Mouse (Mus musculus) midbrain, embryonic 11.5 days (tissue): ENCODE measurements around the gene Supt5. TPM values are rescaled to one million over a fixed set of nuclear protein-coding genes. Genes with fewer than 3 reads are reported as not detected.

Experiments used
- ATAC-seq: fragments of 200-750 bp; cut with Nextera tagmentation; 2 replicates; pipeline ENCODE4 v1.8.0; 2017; ENCODE audit warnings: moderate TSS enrichment, moderate library complexity; ENCODE audit not compliant: low FRiP score
- DNase-seq: peaks from one replicate; pipeline ENCODE4 v3.0.0; 2015; ENCODE audit warnings: low spot score; ENCODE audit errors: missing footprints
- H3K27ac ChIP-seq: fragments of 300-500 bp; sonication (generic); 2 replicates; pipeline ENCODE4 v1.5.1; 2014; ENCODE audit warnings: low read depth, low read length
- H3K27me3 ChIP-seq: fragments of 300-500 bp; sonication (generic); 2 replicates; pipeline ENCODE4 v1.6.1; 2014; ENCODE audit warnings: mild to moderate bottlenecking, low read length, moderate library complexity, mixed read lengths; ENCODE audit not compliant: control insufficient read depth, insufficient read depth
- H3K36me3 ChIP-seq: fragments of 300-500 bp; sonication (generic); 2 replicates; pipeline ENCODE4 v1.6.1; 2014; ENCODE audit warnings: mild to moderate bottlenecking, low read length, moderate library complexity, mixed read lengths; ENCODE audit not compliant: control insufficient read depth, insufficient read depth
- H3K4me1 ChIP-seq: fragments of 300-500 bp; sonication (generic); 2 replicates; pipeline ENCODE4 v1.6.1; 2014; ENCODE audit warnings: low read length; ENCODE audit not compliant: control insufficient read depth, insufficient read depth
- H3K4me2 ChIP-seq: fragments of 300-500 bp; sonication (generic); 2 replicates; pipeline ENCODE4 v1.6.1; 2014; ENCODE audit warnings: mild to moderate bottlenecking, moderate library complexity
- H3K4me3 ChIP-seq: fragments of 300-500 bp; sonication (generic); 2 replicates; pipeline ENCODE4 v1.5.1; 2014; ENCODE audit warnings: low read depth, low read length
- H3K9ac ChIP-seq: fragments of 300-500 bp; sonication (generic); 2 replicates; pipeline ENCODE4 v1.6.1; 2014; ENCODE audit warnings: low read length
- H3K9me3 ChIP-seq: fragments of 300-500 bp; sonication (generic); 2 replicates; pipeline ENCODE4 v1.6.1; 2016; ENCODE audit warnings: low read length; ENCODE audit not compliant: control insufficient read depth
- WGBS: fragments of 180-500 bp; shearing (Covaris S2); extraction: QIAGEN DNeasy Blood & Tissue Kit; methylation state at CpG from one replicate; pipeline ENCODE4 v1.1.7; 2014; 5-methylcytosine and 5-hydroxymethylcytosine counted together
- polyA plus RNA-seq: library from polyadenylated mRNA; unstranded; fragments of >200 nt; fragmentation: Nextera tagmentation; extraction: Ambion mirVana; gene quantifications from 2 replicates; pipeline ENCODE4 v1.2.1, GENCODE M21; 2014

Supt5 gene
- polyA plus RNA-seq, 1 experiment from 2014 or later = 82.2 TPM

DNA sequence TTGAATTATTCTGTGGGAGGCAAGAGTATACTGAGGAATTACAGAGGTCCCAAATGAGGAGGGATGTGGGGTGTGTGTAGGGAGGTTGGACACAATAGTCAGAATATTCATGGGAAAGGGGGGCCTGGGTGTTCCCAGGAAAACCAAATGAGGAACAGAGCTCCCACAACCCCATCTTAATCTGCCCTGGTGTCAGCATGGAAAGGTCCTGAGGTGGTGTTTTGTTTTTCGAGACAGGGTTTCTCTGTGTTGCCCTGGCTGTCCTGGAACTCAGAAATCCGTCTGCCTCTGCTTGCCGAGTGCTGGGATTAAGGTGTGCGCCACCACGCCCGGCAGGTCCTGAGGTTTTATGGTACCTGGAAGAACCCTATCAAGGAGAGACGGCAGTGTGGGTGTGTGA, 19.9 kb upstream of the Supt5 start:
- Histone ChIP-seq H3K27ac (peak overlapping the region; percentile 58), H3K27me3 (no peaks in the 10 kb centered on the region), H3K4me1 (peaks cover 18% of the 10 kb centered on the region), H3K36me3 (peaks cover 30% of the 10 kb centered on the region), H3K4me3 (no peak overlapping the region), H3K4me2 (no peak overlapping the region), H3K9me3 (no peaks in the 10 kb centered on the region; the same call in 1 of the 2 replicates), H3K9ac (peak overlapping the region; percentile 37; the same call in 1 of the 2 replicates)
- no peak for DNase-seq
- WGBS = 51% methylated on average over 7 of the region's 7 CpGs
- peak; percentile 50 for ATAC-seq

DNA sequence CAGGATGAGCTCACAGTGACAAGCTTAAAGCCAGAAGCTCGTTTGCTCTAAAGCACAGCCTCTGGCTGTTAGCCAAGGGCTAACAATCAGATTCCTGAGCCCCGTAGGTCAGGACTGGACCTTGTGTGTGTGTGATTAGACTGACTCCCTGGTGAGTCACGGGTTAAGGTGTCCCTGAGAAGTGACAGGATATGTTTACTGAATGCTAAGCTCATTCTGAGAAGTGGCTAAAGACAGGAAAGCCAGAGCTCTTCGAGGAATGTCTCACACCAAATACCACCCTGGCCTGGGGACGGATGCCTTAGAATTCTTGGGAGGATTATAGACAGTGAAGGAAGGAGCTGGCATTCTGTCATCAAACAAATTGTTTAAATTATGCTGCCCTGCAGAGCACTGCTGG, 19.4 kb upstream of the Supt5 start:
- ATAC-seq (peak; percentile 64), DNase-seq (peak; percentile 91)
- Histone ChIP-seq H3K9ac (peak overlapping the region; percentile 37; the same call in 1 of the 2 replicates), H3K4me2 (0 out of 2 replicates have a peak overlapping the region, but pooled peaks have one; percentile 8), H3K36me3 (peaks cover 35% of the 10 kb centered on the region), H3K4me3 (no peak overlapping the region), H3K4me1 (peaks cover 18% of the 10 kb centered on the region), H3K9me3 (no peaks in the 10 kb centered on the region; the same call in 1 of the 2 replicates), H3K27ac (peak overlapping the region; percentile 58), H3K27me3 (no peaks in the 10 kb centered on the region)
- WGBS = 2% methylated on average over 5 of the region's 5 CpGs

DNA sequence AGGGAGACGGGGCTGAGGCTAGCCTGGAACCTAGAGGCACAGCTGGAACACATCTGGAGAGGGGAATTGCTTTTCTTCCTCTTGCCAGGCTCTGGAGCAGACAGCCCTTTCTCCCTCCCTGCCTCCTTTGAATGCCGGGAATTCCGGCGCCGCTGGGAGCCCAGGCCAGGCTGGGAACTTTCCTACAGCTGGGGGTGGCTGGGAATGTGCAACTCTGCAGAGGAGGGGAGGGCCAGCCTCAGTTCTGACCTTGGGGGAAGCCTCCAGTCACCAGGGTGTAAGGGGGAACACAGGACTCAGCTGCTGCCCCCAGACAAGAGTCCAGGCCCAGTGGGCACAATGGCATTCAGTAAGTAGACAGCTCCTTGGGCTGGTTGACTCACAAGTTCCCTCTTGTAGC, 18.4 kb upstream of the Supt5 start:
- no peak overlapping the region for H3K4me3 ChIP-seq
- peak; percentile 22; the same call in 1 of the 2 replicates for ATAC-seq

DNA sequence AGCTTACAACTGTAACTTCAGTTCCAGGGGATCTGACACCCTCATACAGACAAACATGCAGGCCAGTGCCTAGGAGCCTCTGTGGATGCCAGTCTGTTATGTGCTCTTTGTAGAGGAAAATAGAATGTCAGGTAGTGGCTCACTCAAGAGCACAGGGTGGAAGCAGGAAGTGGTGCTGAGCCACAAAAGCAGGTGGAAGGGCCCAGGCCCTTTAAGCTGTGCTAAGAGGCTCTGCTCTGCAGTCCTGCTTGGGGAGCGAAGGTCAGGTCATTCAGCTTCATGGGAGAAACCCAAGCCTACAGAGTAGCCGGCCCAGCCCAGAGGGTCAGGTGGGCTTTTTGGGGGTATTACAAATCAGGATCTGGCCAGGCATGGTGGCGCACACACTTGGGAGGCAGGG, 16.7 kb upstream of the Supt5 start:
- DNase-seq (no peak), ATAC-seq (no peak)
- 93% methylated on average over 3 of the region's 3 CpGs for WGBS

More for the DNA sequence above, 18.4 kb upstream of the Supt5 start:
- H3K4me2 ChIP-seq = no peak overlapping the region
- peak overlapping the region; percentile 58; the same call in 1 of the 2 replicates for H3K27ac ChIP-seq
- 2% methylated on average over 5 of the region's 5 CpGs for WGBS
- H3K4me1 ChIP-seq = peaks cover 18% of the 10 kb centered on the region
- no peak for DNase-seq
- H3K9ac ChIP-seq = peak overlapping the region; percentile 37; the same call in 1 of the 2 replicates
- no peaks in the 10 kb centered on the region for H3K27me3 ChIP-seq
- peaks cover 30% of the 10 kb centered on the region for H3K36me3 ChIP-seq
- no peaks in the 10 kb centered on the region; the same call in 1 of the 2 replicates for H3K9me3 ChIP-seq

DNA sequence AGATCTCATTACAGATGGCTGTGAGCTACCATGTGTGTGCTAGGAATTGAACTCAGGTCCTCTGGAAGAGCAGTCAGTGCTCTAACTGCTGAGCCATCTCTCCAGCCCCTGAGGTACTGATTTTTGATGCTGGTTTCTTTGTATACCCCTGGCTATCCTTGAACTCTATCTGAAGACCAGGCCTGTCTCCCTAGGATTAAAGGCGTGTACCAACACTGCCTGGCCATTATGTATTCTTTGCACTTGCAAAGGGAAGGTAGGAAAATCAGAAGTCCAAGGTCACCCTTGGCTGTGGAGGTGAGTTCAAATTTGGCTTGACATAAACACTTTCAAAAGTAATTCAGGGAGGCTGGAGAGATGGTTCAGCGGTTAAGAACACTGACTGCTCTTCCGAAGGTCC, 16.1 kb upstream of the Supt5 start:
- H3K9me3 ChIP-seq = no peaks in the 10 kb centered on the region
- no peak for ATAC-seq
- no peak overlapping the region for H3K27ac ChIP-seq
- DNase-seq = no peak
- H3K36me3 ChIP-seq = peaks cover 11% of the 10 kb centered on the region
- peaks cover 32% of the 10 kb centered on the region for H3K4me1 ChIP-seq
- WGBS = 95% methylated on average over 3 of the region's 3 CpGs
- H3K4me3 ChIP-seq = no peak overlapping the region
- no peak overlapping the region for H3K9ac ChIP-seq
- H3K4me2 ChIP-seq = no peak overlapping the region
- no peaks in the 10 kb centered on the region for H3K27me3 ChIP-seq

More for the DNA sequence above, 16.7 kb upstream of the Supt5 start:
- no peak overlapping the region for H3K4me2 ChIP-seq
- no peak overlapping the region for H3K4me3 ChIP-seq
- no peaks in the 10 kb centered on the region for H3K9me3 ChIP-seq
- peaks cover 26% of the 10 kb centered on the region for H3K4me1 ChIP-seq
- no peaks in the 10 kb centered on the region for H3K27me3 ChIP-seq
- no peak overlapping the region for H3K27ac ChIP-seq
- no peak overlapping the region for H3K9ac ChIP-seq
- peaks cover 14% of the 10 kb centered on the region for H3K36me3 ChIP-seq

DNA sequence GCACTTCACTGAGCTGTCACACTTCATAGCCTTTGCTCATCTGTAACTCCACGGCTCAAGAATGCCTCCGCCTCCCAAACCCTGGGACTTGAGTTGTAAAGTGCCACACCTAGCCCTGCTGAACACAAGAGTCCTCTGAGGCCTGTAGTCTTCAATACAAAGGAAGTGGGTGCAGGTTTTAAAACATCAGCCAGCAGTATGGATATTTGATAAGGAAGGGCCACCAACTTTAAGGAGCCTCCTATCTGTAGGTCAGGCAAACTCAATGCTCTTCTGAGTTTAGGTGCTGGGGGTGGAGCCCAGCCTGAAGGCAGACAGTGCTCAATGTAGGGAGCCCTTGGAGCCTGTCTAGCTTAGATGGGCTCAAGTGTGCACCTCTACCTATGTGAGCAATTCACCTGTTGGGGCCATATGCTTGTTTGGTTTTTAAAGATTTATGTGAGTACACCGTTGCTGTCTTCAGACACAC, 15.6 kb upstream of the Supt5 start:
- Histone ChIP-seq H3K4me3 (no peak overlapping the region), H3K36me3 (peaks cover 11% of the 10 kb centered on the region), H3K4me1 (peaks cover 32% of the 10 kb centered on the region), H3K27me3 (no peaks in the 10 kb centered on the region), H3K9me3 (no peaks in the 10 kb centered on the region), H3K4me2 (no peak overlapping the region), H3K27ac (no peak overlapping the region), H3K9ac (no peak overlapping the region)
- WGBS = 89% methylated on average over 3 of the region's 3 CpGs
- DNase-seq (no peak), ATAC-seq (no peak)

DNA sequence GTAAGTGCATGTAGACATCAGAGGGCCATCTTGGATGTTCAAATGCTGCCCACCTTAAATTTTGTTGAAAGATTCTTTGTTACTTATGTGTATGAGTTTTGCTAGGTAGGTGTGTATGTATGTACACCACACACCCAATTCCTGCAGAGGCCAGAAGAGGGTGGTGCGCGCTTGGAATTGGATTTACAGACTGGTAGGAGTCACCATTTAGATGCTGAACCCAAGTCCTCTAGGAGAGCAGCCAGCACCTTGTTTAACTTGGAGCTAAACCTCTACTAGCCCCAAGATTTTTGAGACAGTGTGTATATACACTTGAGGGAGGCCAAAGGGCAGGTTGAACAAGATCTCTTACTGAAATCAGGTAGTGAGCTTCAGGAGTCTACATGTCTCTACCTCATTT, 14.7 kb upstream of the Supt5 start:
- Histone ChIP-seq H3K9ac (no peak overlapping the region), H3K4me1 (peaks cover 29% of the 10 kb centered on the region), H3K27me3 (no peaks in the 10 kb centered on the region), H3K9me3 (no peaks in the 10 kb centered on the region), H3K4me3 (no peak overlapping the region), H3K27ac (no peak overlapping the region), H3K4me2 (no peak overlapping the region), H3K36me3 (peaks cover 11% of the 10 kb centered on the region)
- DNase-seq = no peak
- WGBS = 94% methylated on average over 2 of the region's 2 CpGs
- no peak for ATAC-seq

DNA sequence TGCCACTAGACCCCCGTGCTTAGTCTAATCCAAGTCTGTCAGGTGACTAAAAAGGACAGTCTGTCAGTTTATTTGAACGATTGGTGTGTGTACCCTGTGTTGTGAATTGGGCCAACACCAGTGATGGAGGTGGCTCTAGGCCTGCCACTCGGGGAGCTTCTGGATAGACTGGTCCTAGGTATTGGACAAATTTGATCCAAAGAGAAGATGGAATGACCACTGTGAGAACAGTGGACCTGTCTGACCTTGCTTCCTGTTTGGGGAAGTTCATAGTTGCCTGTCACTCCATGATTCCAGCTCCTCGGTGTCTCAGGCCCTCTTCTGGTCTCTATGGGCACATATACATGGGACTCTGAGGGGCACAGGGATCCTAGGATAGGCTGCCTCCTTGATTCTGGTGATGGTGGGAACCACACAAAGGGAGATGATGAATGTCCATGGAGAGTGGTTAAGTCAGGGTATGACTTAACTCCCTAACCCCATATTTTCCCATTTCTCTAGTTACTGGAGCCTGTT, 13.2 kb upstream of the Supt5 start:
- 46% methylated on average over 4 of the region's 4 CpGs for WGBS
- Histone ChIP-seq H3K36me3 (peaks cover 11% of the 10 kb centered on the region), H3K27ac (no peak overlapping the region), H3K4me2 (peak overlapping the region; percentile 71), H3K27me3 (no peaks in the 10 kb centered on the region), H3K4me1 (peaks cover 16% of the 10 kb centered on the region), H3K9ac (peak overlapping the region; percentile 95), H3K9me3 (no peaks in the 10 kb centered on the region), H3K4me3 (peak overlapping the region; percentile 93)
- no peak for DNase-seq
- no peak for ATAC-seq

DNA sequence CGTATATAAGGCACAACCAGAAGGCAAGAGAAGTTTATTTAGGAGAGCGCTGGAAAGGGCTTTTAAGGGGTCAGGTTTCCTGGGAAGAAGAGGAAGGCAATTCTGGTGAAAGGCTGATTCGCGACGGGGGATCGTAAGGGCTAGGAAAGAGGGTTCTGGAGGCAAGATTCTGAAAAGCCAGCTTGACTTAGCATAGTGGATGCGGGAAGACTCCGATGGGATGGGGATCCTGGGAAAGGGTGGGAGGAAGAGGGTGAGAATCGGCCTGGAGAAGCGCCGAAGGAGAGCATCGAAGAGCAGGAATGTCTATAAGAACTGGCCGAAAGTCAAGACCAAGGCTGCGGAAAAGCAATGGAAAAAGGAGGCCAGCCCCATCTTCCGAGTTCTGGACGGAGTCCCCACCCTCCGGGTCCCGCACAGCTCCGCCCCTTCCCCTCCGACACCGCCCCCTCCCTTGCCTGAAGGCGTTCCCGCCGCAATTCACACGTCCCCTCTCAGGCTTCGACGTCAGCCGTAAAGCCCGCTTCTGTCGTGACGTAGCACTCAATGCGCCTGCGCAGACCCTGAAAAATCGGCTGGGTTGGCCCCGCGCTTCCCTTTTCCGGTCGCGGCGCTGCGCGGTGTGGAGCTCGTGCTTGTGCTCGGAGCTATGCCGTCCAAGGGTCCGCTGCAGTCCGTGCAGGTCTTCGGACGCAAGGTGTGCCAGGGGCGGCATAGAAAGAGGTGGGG, 11.8 kb upstream of the Supt5 start, which contains the start of gene Rps16:
Rps16 (plus strand) TSS at position 498 of the 729 bp plus-strand sequence.
- DNase-seq = peak; percentile 100
- under 1% methylated on average over 44 of the region's 50 CpGs for WGBS

More for the DNA sequence above, 11.8 kb upstream of the Supt5 start, which contains the start of gene Rps16:
- peak within 1 kb of the TSS; percentile 95 for H3K9ac ChIP-seq
- peaks cover 11% of the 10 kb centered on the region for H3K36me3 ChIP-seq
- H3K27ac ChIP-seq = peak within 1 kb of the TSS; percentile 72
- peak; percentile 96 for ATAC-seq
- H3K9me3 ChIP-seq = no peaks in the 10 kb centered on the region
- peak within 1 kb of the TSS; percentile 71 for H3K4me2 ChIP-seq
- peaks cover 14% of the 10 kb centered on the region for H3K4me1 ChIP-seq
- peak within 1 kb of the TSS; percentile 93 for H3K4me3 ChIP-seq
- no peaks in the 10 kb centered on the region for H3K27me3 ChIP-seq
